Mouse (Mus musculus) cerebellum, adult 2 months (tissue): ENCODE results near the gene Lmbr1.

Source experiments
- CTCF ChIP-seq: fragments of 200-500 bp; IDR thresholded peaks from 2 replicates; pipeline ENCODE4 v1.5.1; 2011; ENCODE audit warnings: low read depth, mild to moderate bottlenecking, control low read depth, low read length, moderate library complexity, borderline replicate concordance; ENCODE audit not compliant: insufficient read depth
- POLR2A ChIP-seq: fragments of 200-500 bp; IDR thresholded peaks from 2 replicates; pipeline ENCODE4 v1.6.1; 2011; ENCODE audit warnings: low read length, control low read depth, borderline replicate concordance; ENCODE audit not compliant: insufficient read depth

DNA sequence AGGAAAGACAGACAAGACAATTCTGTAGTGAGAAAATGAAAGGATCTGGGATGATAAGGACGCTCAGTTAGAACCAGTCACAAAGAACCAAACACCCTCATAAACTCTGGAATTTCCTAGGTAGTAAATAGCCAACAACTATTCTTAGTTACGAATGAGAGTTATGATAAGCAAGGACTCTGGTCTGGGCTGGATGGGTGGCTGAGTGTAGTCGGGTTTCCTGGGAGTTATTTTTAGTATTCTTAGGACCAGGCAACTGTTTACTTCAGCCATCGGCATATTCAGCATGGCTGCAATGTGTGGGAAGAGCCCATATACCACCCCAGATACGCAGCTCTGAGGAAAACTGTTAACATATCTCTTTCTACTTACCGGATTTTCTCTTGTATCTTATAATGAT lies 14.7 kb downstream of the Lmbr1 start:
- TF ChIP-seq POLR2A (no peak), CTCF (no peak)
